Mouse (Mus musculus): ENCODE measurements at regions not wholly inside any gene's neighbourhood (a gene's known extent, or its start where the extent isn't known, plus 50 kb on each side); places are given as distances from the start of the nearest gene placed in this dataset.

GRCm38 (mm10) chr2:78988224-78988623 is 120.3 kb downstream of the Ube2e3 start:
- WGBS = 89% methylated on average over 2 of the region's 2 CpGs
- no peaks in the 10 kb centered on the region for H3K36me3 ChIP-seq (replicated peaks)
- H3K27me3 ChIP-seq (replicated peaks; ENCODE audit: low read depth, poor library complexity, severe bottlenecking) = no peaks in the 10 kb centered on the region
- no peaks in the 10 kb centered on the region for H3K4me1 ChIP-seq
- H3K4me3 ChIP-seq = no peak overlapping the region
- no peak overlapping the region for H3K27ac ChIP-seq (replicated peaks)
- no peak for DNase-seq (ENCODE audit: low spot score)
- H3K9me3 ChIP-seq = no peaks in the 10 kb centered on the region

DNA sequence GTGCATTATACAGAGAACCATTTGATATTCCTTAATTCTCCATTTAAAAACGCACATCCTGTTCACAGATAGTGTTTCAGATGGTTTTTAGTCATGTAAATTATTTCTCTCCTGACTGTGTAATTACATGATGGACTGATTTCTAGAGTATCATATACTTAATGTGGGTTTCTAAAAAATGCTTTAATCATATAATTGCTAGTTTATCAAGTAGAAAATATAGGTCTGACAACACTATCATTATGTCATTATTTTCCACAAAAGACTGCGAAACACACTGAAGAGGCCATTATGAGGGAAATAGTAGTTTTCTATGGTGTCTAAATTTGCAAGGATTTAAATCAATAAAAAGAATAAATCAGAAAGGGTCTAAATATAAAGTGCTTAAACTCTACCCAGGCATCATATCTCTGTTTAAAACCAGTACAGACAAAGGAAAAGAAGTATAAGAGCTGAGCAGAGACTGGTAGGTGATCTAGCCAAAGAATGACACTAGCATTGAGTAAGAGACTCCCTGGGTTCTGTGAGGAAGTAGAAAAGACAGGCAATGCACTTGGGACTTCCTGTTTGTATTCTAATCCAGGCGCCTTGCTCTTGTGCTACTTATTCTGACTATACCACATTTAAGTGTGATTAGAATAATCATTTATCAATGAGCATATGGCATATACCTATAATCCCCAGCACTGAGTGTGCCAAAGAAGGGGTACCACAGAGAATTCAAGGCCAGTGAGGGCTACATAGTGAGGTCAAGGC is 127.1 kb downstream of the Ube2e3 start:
- Histone ChIP-seq H3K36me3 (replicated peaks) (no peaks in the 10 kb centered on the region), H3K9me3 (no peaks in the 10 kb centered on the region), H3K27me3 (replicated peaks; ENCODE audit: low read depth, poor library complexity, severe bottlenecking) (no peaks in the 10 kb centered on the region), H3K4me1 (peaks cover 11% of the 10 kb centered on the region), H3K27ac (replicated peaks) (0 out of 2 replicates have a peak overlapping the region, but pooled peaks have one; percentile 40), H3K4me3 (no peak overlapping the region)
- WGBS = 77% methylated on average over 3 of the region's 3 CpGs
- DNase-seq (ENCODE audit: low spot score) = no peak

DNA sequence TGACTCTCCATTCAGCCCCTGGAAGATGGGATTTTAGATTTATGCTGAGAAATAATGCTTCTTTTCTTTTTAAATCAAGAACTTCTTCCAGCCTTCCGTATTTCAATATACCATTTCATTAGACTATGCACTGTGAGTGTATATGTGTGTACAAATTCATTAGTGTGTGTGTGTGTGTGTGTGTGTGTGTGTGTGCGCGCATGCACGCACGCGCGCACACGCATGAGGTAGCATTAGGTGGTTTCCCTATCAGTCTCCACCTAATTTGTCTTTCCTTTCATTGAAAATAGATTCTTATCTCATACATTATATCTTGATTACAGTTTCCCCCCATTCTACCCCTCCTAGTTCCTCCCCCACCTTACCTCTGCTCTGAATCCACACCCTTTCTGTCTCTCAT is 130.7 kb downstream of the Ube2e3 start:
- whole genome bisulfite sequencing = 97% methylated on average over 8 of the region's 8 CpGs
- Histone ChIP-seq H3K4me3 (no peak overlapping the region), H3K27ac (replicated peaks) (no peak overlapping the region), H3K27me3 (replicated peaks; ENCODE audit: low read depth, poor library complexity, severe bottlenecking) (no peaks in the 10 kb centered on the region), H3K4me1 (peaks cover 11% of the 10 kb centered on the region), H3K9me3 (no peaks in the 10 kb centered on the region), H3K36me3 (replicated peaks) (no peaks in the 10 kb centered on the region)
- no peak for DNase-seq (ENCODE audit: low spot score)

DNA sequence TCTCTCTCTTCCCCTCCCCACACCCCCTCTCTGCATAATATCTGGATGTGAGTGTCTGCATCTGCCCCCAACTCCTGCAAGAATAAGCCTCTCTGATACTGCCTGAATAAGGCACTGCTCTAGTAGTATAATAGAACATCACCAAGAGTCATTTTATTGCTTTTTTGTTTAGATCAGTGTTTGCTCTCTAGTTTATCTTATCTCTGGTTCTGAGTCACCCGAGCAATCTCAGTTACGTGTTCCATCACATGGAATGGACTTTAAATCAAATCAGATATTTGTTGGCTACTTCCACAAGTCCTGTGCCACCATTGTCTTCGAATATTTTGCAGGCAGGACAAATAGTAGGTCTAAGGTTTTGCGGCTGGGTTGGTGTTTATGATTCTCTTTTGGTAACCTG is 131.5 kb downstream of the Ube2e3 start:
- WGBS = 91% methylated on average over 4 of the region's 4 CpGs
- Histone ChIP-seq H3K36me3 (replicated peaks) (no peaks in the 10 kb centered on the region), H3K4me3 (no peak overlapping the region), H3K27me3 (replicated peaks; ENCODE audit: low read depth, poor library complexity, severe bottlenecking) (no peaks in the 10 kb centered on the region), H3K27ac (replicated peaks) (no peak overlapping the region), H3K4me1 (peaks cover 15% of the 10 kb centered on the region), H3K9me3 (no peaks in the 10 kb centered on the region)
- no peak for DNase-seq (ENCODE audit: low spot score)

- Histone ChIP-seq H3K27me3 (replicated peaks; ENCODE audit: low read depth, poor library complexity, severe bottlenecking) (no peaks in the 10 kb centered on the region), H3K9me3 (no peaks in the 10 kb centered on the region), H3K36me3 (replicated peaks) (no peaks in the 10 kb centered on the region), H3K27ac (replicated peaks) (peak overlapping the region; percentile 71; the same call in 1 of the 2 replicates), H3K4me1 (peaks cover 10% of the 10 kb centered on the region), H3K4me3 (no peak overlapping the region)
- DNase-seq (ENCODE audit: low spot score) = no peak
- WGBS = 27% methylated on average over 1 of the region's 1 CpGs
Measured at GRCm38 (mm10) chr2:79004862-79005261, 136.9 kb downstream of the Ube2e3 start.

- Histone ChIP-seq H3K4me3 (no peak overlapping the region), H3K36me3 (replicated peaks) (no peaks in the 10 kb centered on the region), H3K27me3 (replicated peaks; ENCODE audit: low read depth, poor library complexity, severe bottlenecking) (no peaks in the 10 kb centered on the region), H3K4me1 (peaks cover 10% of the 10 kb centered on the region), H3K27ac (replicated peaks) (no peak overlapping the region), H3K9me3 (no peaks in the 10 kb centered on the region)
- no peak for DNase-seq (ENCODE audit: low spot score)
- WGBS = 86% methylated on average over 3 of the region's 3 CpGs
Measured at GRCm38 (mm10) chr2:79008642-79009041, 140.7 kb downstream of the Ube2e3 start.

GRCm38 (mm10) chr2:79009791-79010190 is 141.9 kb downstream of the Ube2e3 start:
- Histone ChIP-seq H3K9me3 (no peaks in the 10 kb centered on the region), H3K36me3 (replicated peaks) (no peaks in the 10 kb centered on the region), H3K4me1 (peaks cover 3% of the 10 kb centered on the region), H3K27me3 (replicated peaks; ENCODE audit: low read depth, poor library complexity, severe bottlenecking) (no peaks in the 10 kb centered on the region), H3K4me3 (no peak overlapping the region), H3K27ac (replicated peaks) (peak overlapping the region; percentile 30; the same call in 1 of the 2 replicates)
- 62% methylated on average over 2 of the region's 2 CpGs for WGBS
- no peak for DNase-seq (ENCODE audit: low spot score)

- no peaks in the 10 kb centered on the region for H3K9me3 ChIP-seq
- H3K4me1 ChIP-seq = no peaks in the 10 kb centered on the region
- no peak overlapping the region for H3K27ac ChIP-seq (replicated peaks)
- no peak for DNase-seq (ENCODE audit: low spot score)
- no peaks in the 10 kb centered on the region for H3K36me3 ChIP-seq (replicated peaks)
- no peaks in the 10 kb centered on the region for H3K27me3 ChIP-seq (replicated peaks; ENCODE audit: low read depth, poor library complexity, severe bottlenecking)
- no peak overlapping the region for H3K4me3 ChIP-seq
- WGBS = 69% methylated on average over 2 of the region's 2 CpGs
Measured at GRCm38 (mm10) chr2:79010273-79010672, 142.3 kb downstream of the Ube2e3 start.

GRCm38 (mm10) chr2:79018732-79019423 is 151.0 kb downstream of the Ube2e3 start:
- no peak for DNase-seq (ENCODE audit: low spot score)
- Histone ChIP-seq H3K27ac (replicated peaks) (no peak overlapping the region), H3K9me3 (no peaks in the 10 kb centered on the region), H3K4me3 (no peak overlapping the region), H3K4me1 (no peaks in the 10 kb centered on the region), H3K36me3 (replicated peaks) (no peaks in the 10 kb centered on the region), H3K27me3 (replicated peaks; ENCODE audit: low read depth, poor library complexity, severe bottlenecking) (no peaks in the 10 kb centered on the region)
- WGBS = 79% methylated on average over 4 of the region's 4 CpGs

DNA sequence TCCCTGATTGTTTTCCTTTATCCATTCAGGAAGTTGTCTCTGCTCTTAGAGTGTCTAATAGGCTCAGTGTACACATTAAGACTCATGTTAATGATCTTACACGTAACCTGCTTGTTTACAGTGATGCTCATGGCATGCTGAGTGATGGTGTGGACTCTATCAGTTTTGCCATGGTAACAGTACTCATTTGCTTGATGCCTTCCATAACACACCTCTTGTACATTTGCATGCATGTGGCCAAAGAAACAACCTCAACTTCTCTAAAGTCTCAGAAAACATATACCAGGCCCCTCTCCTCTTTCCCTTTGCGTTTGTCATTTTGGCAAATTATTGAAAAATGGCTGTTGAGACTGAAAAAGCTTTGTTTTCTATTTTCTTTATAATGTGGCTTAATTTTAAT is 155.0 kb downstream of the Ube2e3 start:
- no peak for DNase-seq (ENCODE audit: low spot score)
- Histone ChIP-seq H3K9me3 (no peaks in the 10 kb centered on the region), H3K4me3 (no peak overlapping the region), H3K36me3 (replicated peaks) (no peaks in the 10 kb centered on the region), H3K27me3 (replicated peaks; ENCODE audit: low read depth, poor library complexity, severe bottlenecking) (no peaks in the 10 kb centered on the region), H3K27ac (replicated peaks) (no peak overlapping the region), H3K4me1 (no peaks in the 10 kb centered on the region)
- 85% methylated on average over 2 of the region's 2 CpGs for WGBS

DNA sequence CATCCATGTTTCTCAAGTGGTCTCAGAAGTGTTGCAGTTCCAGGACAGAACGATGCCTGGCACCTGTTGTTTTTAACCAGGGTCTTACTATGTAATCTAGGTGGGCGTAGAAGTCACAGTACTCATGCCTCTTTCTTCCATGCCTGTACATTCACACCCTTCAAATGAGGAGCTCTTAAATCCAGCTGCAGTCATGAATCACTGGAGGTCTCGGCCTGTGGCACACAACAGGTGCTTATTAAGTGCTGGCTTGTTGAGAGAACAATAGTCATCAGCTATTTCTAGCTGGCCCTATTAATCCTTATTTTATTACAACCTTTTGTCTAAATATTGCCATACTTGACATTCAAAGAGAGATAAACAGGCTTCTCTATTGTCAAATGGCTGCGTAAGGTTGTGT is 157.8 kb downstream of the Ube2e3 start:
- Histone ChIP-seq H3K27me3 (replicated peaks; ENCODE audit: low read depth, poor library complexity, severe bottlenecking) (no peaks in the 10 kb centered on the region), H3K9me3 (no peaks in the 10 kb centered on the region), H3K36me3 (replicated peaks) (no peaks in the 10 kb centered on the region), H3K4me3 (no peak overlapping the region), H3K4me1 (no peaks in the 10 kb centered on the region), H3K27ac (replicated peaks) (no peak overlapping the region)
- DNase-seq (ENCODE audit: low spot score) = no peak
- 88% methylated on average over 4 of the region's 4 CpGs for WGBS

DNA sequence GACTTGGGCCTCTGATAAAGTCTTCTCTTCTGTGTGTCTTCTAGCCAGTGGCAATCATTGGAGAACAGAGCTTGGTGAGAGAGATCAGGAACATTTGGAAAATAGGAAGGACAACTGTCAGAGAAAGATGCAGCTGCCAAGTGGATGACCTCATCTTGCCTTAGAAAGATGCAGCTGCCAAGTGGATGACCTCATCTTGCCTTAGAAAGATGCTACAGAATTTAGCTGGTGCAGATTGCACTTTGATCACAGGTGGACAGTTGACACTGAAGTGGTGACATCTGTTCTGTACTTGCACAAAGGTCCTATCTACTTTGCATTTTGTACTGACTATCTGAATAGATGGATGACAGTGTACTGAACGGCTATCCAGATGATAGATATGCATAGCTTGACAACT is 163.1 kb downstream of the Ube2e3 start:
- Histone ChIP-seq H3K4me3 (no peak overlapping the region), H3K27ac (replicated peaks) (no peak overlapping the region), H3K27me3 (replicated peaks; ENCODE audit: low read depth, poor library complexity, severe bottlenecking) (no peaks in the 10 kb centered on the region), H3K36me3 (replicated peaks) (no peaks in the 10 kb centered on the region), H3K4me1 (no peaks in the 10 kb centered on the region), H3K9me3 (no peaks in the 10 kb centered on the region)
- no peak for DNase-seq (ENCODE audit: low spot score)
- WGBS = 86% methylated on average over 1 of the region's 1 CpGs

DNA sequence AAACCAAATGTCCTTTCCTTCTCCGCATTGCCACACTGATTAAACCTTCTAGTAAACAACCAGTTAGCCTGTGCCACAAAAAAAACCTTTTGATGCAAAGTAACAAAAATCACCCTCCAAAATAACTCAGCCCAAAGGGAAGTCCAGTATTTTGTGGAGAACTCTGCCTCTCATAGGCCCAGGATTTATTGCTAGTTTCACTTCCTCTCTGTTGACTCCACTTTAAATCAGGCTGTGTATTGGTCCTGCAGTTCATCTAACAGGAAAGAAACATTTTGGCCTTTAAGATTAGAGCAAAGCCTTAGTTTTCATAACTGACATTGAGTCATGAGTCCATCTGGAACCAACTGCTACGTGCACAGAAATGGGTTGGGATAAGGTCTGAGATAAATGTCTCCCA is 168.4 kb downstream of the Ube2e3 start:
- Histone ChIP-seq H3K9me3 (no peaks in the 10 kb centered on the region), H3K4me1 (peaks cover 15% of the 10 kb centered on the region), H3K36me3 (replicated peaks) (no peaks in the 10 kb centered on the region), H3K27me3 (replicated peaks; ENCODE audit: low read depth, poor library complexity, severe bottlenecking) (no peaks in the 10 kb centered on the region), H3K4me3 (no peak overlapping the region), H3K27ac (replicated peaks) (no peak overlapping the region)
- 88% methylated on average over 2 of the region's 2 CpGs for WGBS
- no peak for DNase-seq (ENCODE audit: low spot score)
